Comparison of ENCODE assay signal across 9 mouse cellular contexts in the genomic region with DNA sequence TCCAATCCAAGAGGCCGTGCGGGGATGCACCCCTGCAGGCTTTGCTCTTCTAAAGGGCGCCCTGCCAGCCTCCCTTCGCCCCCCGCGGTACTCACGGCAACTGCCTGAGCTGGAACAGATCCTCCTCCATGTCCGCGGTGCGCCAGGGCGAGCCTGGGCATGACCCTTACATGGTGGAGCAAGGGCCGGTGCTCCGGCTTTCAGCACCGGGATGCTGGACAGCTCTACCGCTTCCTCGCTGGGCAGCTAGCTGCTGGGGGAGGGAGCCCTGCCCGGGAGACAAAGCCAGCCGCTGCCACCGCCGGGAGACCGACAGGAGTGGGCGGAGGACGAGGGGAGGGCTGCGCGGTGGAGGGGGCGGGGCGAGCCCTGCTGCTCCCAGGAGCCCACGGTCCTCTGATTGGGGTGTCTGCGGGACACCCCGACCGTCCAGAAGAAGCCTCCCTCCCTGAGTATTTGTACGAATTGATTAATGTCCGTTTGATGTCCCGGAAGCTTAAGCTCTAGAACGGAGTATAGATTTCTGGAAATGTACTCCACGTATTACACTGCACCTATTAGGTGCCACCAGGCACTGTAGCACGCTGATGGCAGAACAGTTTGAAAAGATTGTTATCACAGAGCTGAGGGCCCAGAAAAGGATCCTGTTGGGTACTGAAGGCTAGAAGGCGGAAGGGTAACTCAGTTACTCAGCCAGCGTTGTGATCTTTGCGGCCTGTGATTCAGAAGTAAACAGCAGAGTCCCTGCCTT. TPM values are rescaled to one million over a fixed set of nuclear protein-coding genes. Genes with fewer than 3 reads are reported as not detected.
DNase-seq lines count a peak whose midpoint lies in the region; ATAC-seq and TF ChIP-seq lines count a peak whose summit lies in the region.
"Had no signal": no experiment of that assay in that cellular context is flagged by ENCODE, and none has a peak within 500 bp of the region (broad histone marks: within the 10 kb centered on the region; RNA-seq: fewer than 3 reads in every experiment).

Gene Svop (minus strand): TSS at position 514 of the 751 bp plus-strand sequence.

- peak within 1 kb of the TSS; percentile 51 for H3K4me2 ChIP-seq in embryonic facial prominence, embryonic 14.5 days (ENCODE audit: low read depth, low read length)
- peak within 1 kb of the TSS; percentile 64 for H3K4me2 ChIP-seq in heart, embryonic 12.5 days
- peak within 1 kb of the TSS; percentile 63 for H3K4me2 ChIP-seq in kidney, embryonic 15.5 days
- peak within 1 kb of the TSS; percentile 39 for H3K4me2 ChIP-seq in limb, embryonic 14.5 days (replicated peaks; ENCODE audit: low read depth, low read length, severe bottlenecking)
- H3K4me2 ChIP-seq in midbrain, postnatal 0 days (ENCODE audit: low read depth, low read length, poor library complexity, severe bottlenecking), result peak within 1 kb of the TSS; percentile 56
- H3K4me2 ChIP-seq in stomach, embryonic 16.5 days (ENCODE audit: low read depth, low read length), result peak within 1 kb of the TSS; percentile 45

- no peaks in the 10 kb centered on the region for H3K9me3 ChIP-seq in embryonic facial prominence, embryonic 14.5 days (ENCODE audit: control insufficient read depth, low read length)
- H3K9me3 ChIP-seq in heart, embryonic 12.5 days (replicated peaks), result no peaks in the 10 kb centered on the region
- no peaks in the 10 kb centered on the region for H3K9me3 ChIP-seq in kidney, embryonic 15.5 days (replicated peaks)
- H3K9me3 ChIP-seq in limb, embryonic 14.5 days (ENCODE audit: control insufficient read depth, low read length), result no peaks in the 10 kb centered on the region
- no peaks in the 10 kb centered on the region for H3K9me3 ChIP-seq in midbrain, postnatal 0 days (ENCODE audit: low read length)
- no peaks in the 10 kb centered on the region for H3K9me3 ChIP-seq in stomach, embryonic 16.5 days (replicated peaks; ENCODE audit: control insufficient read depth, low read length)

- DNase-seq in CD4-positive, CD25-positive, alpha-beta regulatory T cell, adult 2 months (ENCODE audit: low read depth, low spot score), result peak; percentile 60
- peak; percentile 88 for DNase-seq in embryonic facial prominence, embryonic 14.5 days (ENCODE audit: low spot score)
- peak; percentile 67 for DNase-seq in limb, embryonic 14.5 days (ENCODE audit: low spot score)
- peak; percentile 75 for DNase-seq in midbrain, postnatal 0 days (ENCODE audit: low spot score)

- no peak for ATAC-seq in CD4-positive, CD25-positive, alpha-beta regulatory T cell, adult 4 months
- peak; percentile 72 for ATAC-seq in embryonic facial prominence, embryonic 14.5 days (ENCODE audit: low read depth)
- peak; percentile 29; the same call in 1 of the 2 replicates for ATAC-seq in heart, embryonic 12.5 days (ENCODE audit: insufficient number of reproducible peaks, low FRiP score)
- peak; percentile 58 for ATAC-seq in kidney, embryonic 15.5 days (replicated peaks; ENCODE audit: low FRiP score)
- 0 out of 2 replicates have a peak, but pooled peaks have one; percentile 26 for ATAC-seq in limb, embryonic 14.5 days (ENCODE audit: low FRiP score, low read depth)
- ATAC-seq in midbrain, postnatal 0 days (ENCODE audit: low FRiP score), result peak; percentile 81
- no peak for ATAC-seq in stomach, embryonic 16.5 days (ENCODE audit: insufficient read depth, low FRiP score)

- H3K4me3 ChIP-seq in embryonic facial prominence, embryonic 14.5 days (ENCODE audit: low read depth, low read length), result peak within 1 kb of the TSS; percentile 24
- H3K4me3 ChIP-seq in heart, embryonic 12.5 days, result peak within 1 kb of the TSS; percentile 29; the same call in 1 of the 2 replicates
- H3K4me3 ChIP-seq in kidney, embryonic 15.5 days (replicated peaks), result peak within 1 kb of the TSS; percentile 30
- H3K4me3 ChIP-seq in limb, embryonic 14.5 days (replicated peaks; ENCODE audit: low read length), result peak within 1 kb of the TSS; percentile 14; the same call in 1 of the 2 replicates
- H3K4me3 ChIP-seq in midbrain, postnatal 0 days (ENCODE audit: low read depth, low read length), result peak within 1 kb of the TSS; percentile 55
- H3K4me3 ChIP-seq in stomach, embryonic 16.5 days (replicated peaks; ENCODE audit: low read length), result peak within 1 kb of the TSS; percentile 25

- 4% methylated on average over 22 of the region's 40 CpGs for WGBS in embryonic facial prominence, embryonic 14.5 days
- 1% methylated on average over 40 of the region's 40 CpGs for WGBS in heart, embryonic 12.5 days
- 3% methylated on average over 40 of the region's 40 CpGs for WGBS in kidney, embryonic 15.5 days
- 2% methylated on average over 33 of the region's 40 CpGs for WGBS in limb, embryonic 14.5 days
- WGBS in midbrain, postnatal 0 days, result 2% methylated on average over 39 of the region's 40 CpGs
- 2% methylated on average over 40 of the region's 40 CpGs for WGBS in stomach, embryonic 16.5 days

- no peak for TF ChIP-seq POLR2A in limb, embryonic 14.5 days (IDR thresholded peaks at IDR 0.05; ENCODE audit: borderline replicate concordance, extremely low read depth, insufficient read depth, insufficient read length)

- H3K9ac ChIP-seq in embryonic facial prominence, embryonic 14.5 days (ENCODE audit: low read depth, low read length), result peak within 1 kb of the TSS; percentile 23; the same call in 1 of the 2 replicates
- no peak within 1 kb of the TSS for H3K9ac ChIP-seq in heart, embryonic 12.5 days
- no peak within 1 kb of the TSS for H3K9ac ChIP-seq in kidney, embryonic 15.5 days
- H3K9ac ChIP-seq in limb, embryonic 14.5 days (ENCODE audit: low read depth, low read length, severe bottlenecking), result no peak within 1 kb of the TSS
- H3K9ac ChIP-seq in midbrain, postnatal 0 days (replicated peaks; ENCODE audit: low read length, poor library complexity, severe bottlenecking), result peak within 1 kb of the TSS; percentile 85
- no peak within 1 kb of the TSS for H3K9ac ChIP-seq in stomach, embryonic 16.5 days (ENCODE audit: low read length)

- no peaks in the 10 kb centered on the region for H3K36me3 ChIP-seq in embryonic facial prominence, embryonic 14.5 days (ENCODE audit: control insufficient read depth, insufficient read depth, low read length)
- no peaks in the 10 kb centered on the region for H3K36me3 ChIP-seq in heart, embryonic 12.5 days
- no peaks in the 10 kb centered on the region for H3K36me3 ChIP-seq in kidney, embryonic 15.5 days
- no peaks in the 10 kb centered on the region for H3K36me3 ChIP-seq in limb, embryonic 14.5 days (ENCODE audit: control insufficient read depth, insufficient read depth, low read length)
- H3K36me3 ChIP-seq in midbrain, postnatal 0 days (ENCODE audit: insufficient read depth, low read length), result no peaks in the 10 kb centered on the region
- H3K36me3 ChIP-seq in stomach, embryonic 16.5 days (ENCODE audit: control insufficient read depth, insufficient read depth, low read length), result no peaks in the 10 kb centered on the region

- H3K27me3 ChIP-seq in embryonic facial prominence, embryonic 14.5 days (replicated peaks; ENCODE audit: control insufficient read depth, insufficient read depth, low read length), result no peaks in the 10 kb centered on the region
- peaks cover 38% of the 10 kb centered on the region for H3K27me3 ChIP-seq in heart, embryonic 12.5 days (replicated peaks)
- peaks cover 20% of the 10 kb centered on the region for H3K27me3 ChIP-seq in kidney, embryonic 15.5 days
- H3K27me3 ChIP-seq in limb, embryonic 14.5 days (ENCODE audit: control insufficient read depth, insufficient read depth, low read length), result no peaks in the 10 kb centered on the region
- H3K27me3 ChIP-seq in midbrain, postnatal 0 days (ENCODE audit: insufficient read depth, low read length), result no peaks in the 10 kb centered on the region
- H3K27me3 ChIP-seq in stomach, embryonic 16.5 days (ENCODE audit: control insufficient read depth, insufficient read depth, low read length), result no peaks in the 10 kb centered on the region

- TF ChIP-seq CTCF in midbrain, postnatal 0 days (IDR thresholded peaks at IDR 0.05), result 0 out of 2 replicates have a peak, but pooled peaks have one; percentile 10

- H3K4me1 ChIP-seq in embryonic facial prominence, embryonic 14.5 days (ENCODE audit: control insufficient read depth, insufficient read depth, low read length), result no peaks in the 10 kb centered on the region
- peaks cover 7% of the 10 kb centered on the region for H3K4me1 ChIP-seq in heart, embryonic 12.5 days (replicated peaks)
- H3K4me1 ChIP-seq in kidney, embryonic 15.5 days, result peaks cover 8% of the 10 kb centered on the region
- no peaks in the 10 kb centered on the region for H3K4me1 ChIP-seq in limb, embryonic 14.5 days (ENCODE audit: control insufficient read depth, insufficient read depth, low read length)
- 0 out of 2 replicates have a peak, but pooled peaks cover 3% of the 10 kb centered on the region for H3K4me1 ChIP-seq in midbrain, postnatal 0 days (ENCODE audit: insufficient read depth, low read length)
- H3K4me1 ChIP-seq in stomach, embryonic 16.5 days (ENCODE audit: control insufficient read depth, insufficient read depth, low read length), result no peaks in the 10 kb centered on the region

- no peak within 1 kb of the TSS for H3K27ac ChIP-seq in embryonic facial prominence, embryonic 14.5 days (replicated peaks; ENCODE audit: low read depth, low read length)
- H3K27ac ChIP-seq in heart, embryonic 12.5 days (ENCODE audit: poor library complexity, severe bottlenecking), result no peak within 1 kb of the TSS
- H3K27ac ChIP-seq in kidney, embryonic 15.5 days, result no peak within 1 kb of the TSS
- no peak within 1 kb of the TSS for H3K27ac ChIP-seq in limb, embryonic 14.5 days (replicated peaks; ENCODE audit: low read depth, low read length)
- H3K27ac ChIP-seq in midbrain, postnatal 0 days (ENCODE audit: low read depth, low read length), result peak within 1 kb of the TSS; percentile 93
- no peak within 1 kb of the TSS for H3K27ac ChIP-seq in stomach, embryonic 16.5 days (ENCODE audit: low read length)

RNA-seq across cellular contexts. Expression of gene Svop, which starts in this region (rescaled TPM):
- polyA plus RNA-seq in CD4-positive, CD25-positive, alpha-beta regulatory T cell, adult 4 months (2017; shearing (Covaris generic)), result not detected
- polyA plus RNA-seq in embryonic facial prominence, embryonic 14.5 days (2014; fragmentation: Nextera tagmentation; extraction: Ambion mirVana), result 2.1 and 2.2 TPM in 2 replicates
- 0.06 and 0.15 TPM in 2 replicates for polyA plus RNA-seq in heart, embryonic 12.5 days (2016; fragmentation: Nextera tagmentation; extraction: Ambion mirVana)
- polyA plus RNA-seq in kidney, embryonic 15.5 days (2015; fragmentation: Nextera tagmentation; extraction: Ambion mirVana), result 0.46 and 0.91 TPM in 2 replicates
- 0.10 and 0.21 TPM in 2 replicates for polyA plus RNA-seq in limb, embryonic 14.5 days (2012; rRNA removed)
- 0.11 TPM in 1 of 2 replicates, not detected in the other for polyA plus RNA-seq in limb, embryonic 14.5 days (2014; fragmentation: Nextera tagmentation; extraction: Ambion mirVana)
- 175 and 176 TPM in 2 replicates for total RNA-seq in midbrain, postnatal 0 days (2014; rRNA removed)
- polyA plus RNA-seq in midbrain, postnatal 0 days (2015; fragmentation: Nextera tagmentation; extraction: Ambion mirVana), result 105 and 109 TPM in 2 replicates
- polyA plus RNA-seq in stomach, embryonic 16.5 days (2015; fragmentation: Nextera tagmentation; extraction: Ambion mirVana), result 1.8 and 2.0 TPM in 2 replicates
- polyA plus RNA-seq: spleen, adult 2 months had no signal

Comparison
In these comparisons a context has a peak if more than half of its experiments do, and no peak if none do; other contexts are left out.
1. RNA of gene Svop (polyA plus RNA-seq): 105 to 109 TPM in midbrain, postnatal 0 days; 2.1 to 2.2 TPM in embryonic facial prominence, embryonic 14.5 days, 1.8 to 2.0 TPM in stomach, embryonic 16.5 days, 0.46 to 0.91 TPM in kidney, embryonic 15.5 days, 0.10 to 0.21 TPM in limb, embryonic 14.5 days, 0.06 to 0.15 TPM in heart, embryonic 12.5 days and not detected in CD4-positive, CD25-positive, alpha-beta regulatory T cell, adult 4 months; every median in the first group is over 10 times any median in the second.
2. Peak in ATAC-seq, H3K4me3 ChIP-seq and H3K4me2 ChIP-seq in heart, embryonic 12.5 days; RNA of the gene not detected or under 1 TPM.
3. Peak in ATAC-seq, H3K4me3 ChIP-seq and H3K4me2 ChIP-seq in kidney, embryonic 15.5 days; RNA of the gene not detected or under 1 TPM.
4. Peak in DNase-seq, ATAC-seq, H3K4me3 ChIP-seq and H3K4me2 ChIP-seq in limb, embryonic 14.5 days; RNA of the gene not detected or under 1 TPM.
5. ATAC-seq: peak in embryonic facial prominence, embryonic 14.5 days (single experiment) and midbrain, postnatal 0 days (single experiment); none in CD4-positive, CD25-positive, alpha-beta regulatory T cell, adult 4 months (single experiment) and stomach, embryonic 16.5 days (single experiment).
6. H3K9ac ChIP-seq: peak in embryonic facial prominence, embryonic 14.5 days (single experiment) and midbrain, postnatal 0 days (single experiment); none in heart, embryonic 12.5 days (single experiment), kidney, embryonic 15.5 days (single experiment), limb, embryonic 14.5 days (single experiment) and stomach, embryonic 16.5 days (single experiment).
7. Peak in every context shown above with its lines, with median percentiles within 50 percentile points of each other: DNase-seq, H3K4me2 ChIP-seq and H3K4me3 ChIP-seq.